Mouse (Mus musculus) midbrain, embryonic 13.5 days (tissue): ENCODE results near the gene Arntl2. TPM values are rescaled to one million over a fixed set of nuclear protein-coding genes. Genes with fewer than 3 reads are reported as not detected.
A peak's percentile ranks its signal among the peaks of the same experiment; 100 is the strongest.
"Not testable (repeated sequence)": the region's sequence is repeated elsewhere in the genome, so short reads cannot be mapped to it uniquely, and the experiment has no call there.

ENCODE experiments used
- ATAC-seq: fragments of 200-750 bp; cut with Nextera tagmentation; 2 replicates; pipeline ENCODE4 v1.8.0; 2017; ENCODE audit warnings: mild to moderate bottlenecking, moderate TSS enrichment, moderate library complexity
- H3K27ac ChIP-seq: fragments of 300-500 bp; sonication (generic); 2 replicates; pipeline ENCODE4 v1.5.1; 2015; ENCODE audit warnings: inconsistent platforms, mild to moderate bottlenecking, moderate library complexity
- H3K27me3 ChIP-seq: fragments of 300-500 bp; sonication (generic); 2 replicates; pipeline ENCODE4 v1.6.1; 2015; ENCODE audit warnings: mild to moderate bottlenecking, inconsistent platforms
- H3K36me3 ChIP-seq: fragments of 300-500 bp; sonication (generic); 2 replicates; pipeline ENCODE4 v1.6.1; 2015; ENCODE audit warnings: mild to moderate bottlenecking, inconsistent platforms
- H3K4me1 ChIP-seq: fragments of 300-500 bp; sonication (generic); replicated peaks from 2 replicates; pipeline ENCODE4 v1.6.1; 2015; ENCODE audit warnings: inconsistent platforms
- H3K4me2 ChIP-seq: fragments of 300-500 bp; sonication (generic); replicated peaks from 2 replicates; pipeline ENCODE4 v1.6.1; 2015; ENCODE audit warnings: moderate library complexity, mild to moderate bottlenecking, inconsistent platforms
- H3K4me3 ChIP-seq: fragments of 300-500 bp; sonication (generic); replicated peaks from 2 replicates; pipeline ENCODE4 v1.5.1; 2015; ENCODE audit warnings: mild to moderate bottlenecking, inconsistent platforms
- H3K9ac ChIP-seq: fragments of 300-500 bp; sonication (generic); replicated peaks from 2 replicates; pipeline ENCODE4 v1.6.1; 2015; ENCODE audit warnings: mild to moderate bottlenecking, inconsistent platforms
- H3K9me3 ChIP-seq: fragments of 300-500 bp; sonication (generic); 2 replicates; pipeline ENCODE4 v1.6.1; 2016; ENCODE audit warnings: mild to moderate bottlenecking, inconsistent platforms
- WGBS: fragments of 180-500 bp; shearing (Covaris S2); methylation state at CpG from one replicate; pipeline ENCODE4 v1.1.7; 2015; 5-methylcytosine and 5-hydroxymethylcytosine counted together
- polyA plus RNA-seq: library from polyadenylated mRNA; unstranded; fragments of >200 nt; fragmentation: Nextera tagmentation; extraction: Ambion mirVana; gene quantifications from 2 replicates; pipeline ENCODE4 v1.2.1, GENCODE M21; 2015

The Arntl2 gene
- polyA plus RNA-seq, 1 experiment from 2014 or later = 2.6 TPM

- no peaks in the 10 kb centered on the region for H3K9me3 ChIP-seq
- no peak overlapping the region for H3K4me2 ChIP-seq
- H3K4me1 ChIP-seq = no peaks in the 10 kb centered on the region
- H3K4me3 ChIP-seq = no peak overlapping the region
- H3K36me3 ChIP-seq = no peaks in the 10 kb centered on the region
- 92% methylated on average over 9 of the region's 9 CpGs for WGBS
- H3K27me3 ChIP-seq = no peaks in the 10 kb centered on the region
- 0 out of 2 replicates have a peak, but pooled peaks have one; percentile 43 for ATAC-seq
- no peak overlapping the region for H3K27ac ChIP-seq
- H3K9ac ChIP-seq = no peak overlapping the region
Observed at GRCm38 (mm10) chr6:146855185-146855584, 59.3 kb downstream of the Arntl2 start.

GRCm38 (mm10) chr6:146857386-146857785 lies 61.5 kb downstream of the Arntl2 start:
- Histone ChIP-seq H3K27me3 (no peaks in the 10 kb centered on the region), H3K4me3 (no peak overlapping the region), H3K36me3 (no peaks in the 10 kb centered on the region), H3K9me3 (no peaks in the 10 kb centered on the region), H3K27ac (no peak overlapping the region), H3K9ac (no peak overlapping the region), H3K4me1 (no peaks in the 10 kb centered on the region), H3K4me2 (no peak overlapping the region)
- 97% methylated on average over 2 of the region's 2 CpGs for WGBS
- no peak for ATAC-seq

GRCm38 (mm10) chr6:146863154-146863553 lies 67.3 kb downstream of the Arntl2 start:
- H3K9ac ChIP-seq = no peak overlapping the region
- H3K9me3 ChIP-seq = no peaks in the 10 kb centered on the region
- 94% methylated on average over 2 of the region's 2 CpGs for WGBS
- H3K36me3 ChIP-seq = no peaks in the 10 kb centered on the region
- no peaks in the 10 kb centered on the region for H3K27me3 ChIP-seq
- H3K27ac ChIP-seq = no peak overlapping the region
- no peak overlapping the region for H3K4me3 ChIP-seq
- H3K4me2 ChIP-seq = no peak overlapping the region
- no peak for ATAC-seq
- H3K4me1 ChIP-seq = no peaks in the 10 kb centered on the region

GRCm38 (mm10) chr6:146864370-146864769 lies 68.5 kb downstream of the Arntl2 start:
- not testable (repeated sequence) for H3K9me3 ChIP-seq, H3K9ac ChIP-seq, H3K4me2 ChIP-seq, H3K27me3 ChIP-seq, H3K4me1 ChIP-seq, H3K27ac ChIP-seq, ATAC-seq, H3K4me3 ChIP-seq, H3K36me3 ChIP-seq
- 90% methylated on average over 4 of the region's 5 CpGs for WGBS

GRCm38 (mm10) chr6:146865701-146866100 lies 69.8 kb downstream of the Arntl2 start:
- Histone ChIP-seq H3K4me2 (no peak overlapping the region), H3K27me3 (no peaks in the 10 kb centered on the region), H3K9ac (no peak overlapping the region), H3K4me1 (no peaks in the 10 kb centered on the region), H3K36me3 (no peaks in the 10 kb centered on the region), H3K4me3 (no peak overlapping the region), H3K9me3 (no peaks in the 10 kb centered on the region), H3K27ac (no peak overlapping the region)
- 82% methylated on average over 4 of the region's 4 CpGs for WGBS
- ATAC-seq = no peak

- Histone ChIP-seq H3K36me3 (no peaks in the 10 kb centered on the region), H3K27ac (no peak overlapping the region), H3K27me3 (no peaks in the 10 kb centered on the region), H3K4me3 (no peak overlapping the region), H3K9me3 (no peaks in the 10 kb centered on the region), H3K4me1 (no peaks in the 10 kb centered on the region), H3K4me2 (no peak overlapping the region), H3K9ac (no peak overlapping the region)
- WGBS = 93% methylated on average over 4 of the region's 4 CpGs
- no peak for ATAC-seq
Observed at GRCm38 (mm10) chr6:146871975-146872374, 76.1 kb downstream of the Arntl2 start.

- Histone ChIP-seq H3K9me3 (no peaks in the 10 kb centered on the region), H3K9ac (no peak overlapping the region), H3K27ac (no peak overlapping the region), H3K4me2 (no peak overlapping the region), H3K36me3 (no peaks in the 10 kb centered on the region), H3K4me3 (no peak overlapping the region), H3K4me1 (no peaks in the 10 kb centered on the region), H3K27me3 (no peaks in the 10 kb centered on the region)
- no peak for ATAC-seq
- WGBS = 71% methylated on average over 6 of the region's 6 CpGs
Observed at GRCm38 (mm10) chr6:146874415-146874814, 78.6 kb downstream of the Arntl2 start.

GRCm38 (mm10) chr6:146876820-146877219 lies 81.0 kb downstream of the Arntl2 start:
- H3K4me2 ChIP-seq = no peak overlapping the region
- H3K27ac ChIP-seq = no peak overlapping the region
- 86% methylated on average over 2 of the region's 2 CpGs for WGBS
- H3K9ac ChIP-seq = no peak overlapping the region
- no peak overlapping the region for H3K4me3 ChIP-seq
- no peaks in the 10 kb centered on the region for H3K4me1 ChIP-seq
- H3K9me3 ChIP-seq = no peaks in the 10 kb centered on the region
- no peaks in the 10 kb centered on the region for H3K36me3 ChIP-seq
- no peaks in the 10 kb centered on the region for H3K27me3 ChIP-seq
- ATAC-seq = no peak

- Histone ChIP-seq H3K36me3 (no peaks in the 10 kb centered on the region), H3K4me3 (no peak overlapping the region), H3K9ac (no peak overlapping the region), H3K27me3 (no peaks in the 10 kb centered on the region), H3K4me1 (no peaks in the 10 kb centered on the region), H3K27ac (no peak overlapping the region), H3K4me2 (no peak overlapping the region), H3K9me3 (no peaks in the 10 kb centered on the region)
- WGBS = 89% methylated on average over 12 of the region's 12 CpGs
- ATAC-seq = no peak
Observed at GRCm38 (mm10) chr6:146877425-146878045, 81.7 kb downstream of the Arntl2 start.

- Histone ChIP-seq H3K27ac (no peak overlapping the region), H3K4me2 (no peak overlapping the region), H3K9ac (no peak overlapping the region), H3K4me3 (no peak overlapping the region), H3K27me3 (no peaks in the 10 kb centered on the region), H3K4me1 (no peaks in the 10 kb centered on the region), H3K36me3 (no peaks in the 10 kb centered on the region), H3K9me3 (no peaks in the 10 kb centered on the region)
- 48% methylated on average over 10 of the region's 10 CpGs for WGBS
- ATAC-seq = no peak
Observed at GRCm38 (mm10) chr6:146878926-146879325, 83.1 kb downstream of the Arntl2 start.

GRCm38 (mm10) chr6:146879856-146880255 lies 84.0 kb downstream of the Arntl2 start:
- WGBS = 89% methylated on average over 9 of the region's 9 CpGs
- ATAC-seq = no peak

GRCm38 (mm10) chr6:146880296-146880695 lies 84.4 kb downstream of the Arntl2 start:
- no peak overlapping the region for H3K4me3 ChIP-seq
- H3K9me3 ChIP-seq = no peaks in the 10 kb centered on the region
- no peak overlapping the region for H3K4me2 ChIP-seq
- H3K4me1 ChIP-seq = no peaks in the 10 kb centered on the region
- H3K27ac ChIP-seq = no peak overlapping the region
- no peak overlapping the region for H3K9ac ChIP-seq
- ATAC-seq = no peak
- 86% methylated on average over 4 of the region's 4 CpGs for whole genome bisulfite sequencing
- no peaks in the 10 kb centered on the region for H3K36me3 ChIP-seq
- H3K27me3 ChIP-seq = no peaks in the 10 kb centered on the region

More at GRCm38 (mm10) chr6:146879856-146880255, 84.0 kb downstream of the Arntl2 start:
- H3K4me2 ChIP-seq = no peak overlapping the region
- no peaks in the 10 kb centered on the region for H3K9me3 ChIP-seq
- H3K27me3 ChIP-seq = no peaks in the 10 kb centered on the region
- H3K9ac ChIP-seq = no peak overlapping the region
- no peak overlapping the region for H3K4me3 ChIP-seq
- no peak overlapping the region for H3K27ac ChIP-seq
- no peaks in the 10 kb centered on the region for H3K4me1 ChIP-seq
- no peaks in the 10 kb centered on the region for H3K36me3 ChIP-seq
